17 mouse cellular contexts compared by ENCODE assay signal in the genomic region with DNA sequence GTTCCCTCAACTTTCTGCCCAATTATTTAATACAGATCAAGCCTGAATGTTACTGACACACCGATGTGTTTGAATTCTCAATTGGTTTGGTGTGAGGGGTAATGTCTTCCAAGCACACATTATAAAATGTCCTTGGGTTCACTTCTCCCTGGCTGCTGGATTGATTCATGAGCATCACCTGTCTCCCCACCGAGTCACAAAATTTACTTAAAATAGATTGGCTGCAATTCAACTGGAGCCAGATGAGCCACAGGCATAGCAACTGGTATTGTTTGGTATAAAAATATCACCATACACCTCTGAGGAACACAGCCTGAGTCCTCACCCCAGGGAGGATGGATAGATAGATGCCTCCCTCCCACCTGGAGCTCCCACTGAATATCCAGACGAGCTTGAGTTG.
DNase-seq lines count a peak whose midpoint lies in the region; TF ChIP-seq lines count a peak whose summit lies in the region.
"Had no signal": no experiment of that assay in that cellular context is flagged by ENCODE, and none has a peak within 500 bp of the region (broad histone marks: within the 10 kb centered on the region; RNA-seq: fewer than 3 reads in every experiment).

No protein-coding gene starts in this region.

- no peak overlapping the region for H3K4me2 ChIP-seq in myocyte (ENCODE audit: low read depth)

- H3K36me3 ChIP-seq in myocyte (ENCODE audit: control insufficient read depth, insufficient read depth): no peaks in the 10 kb centered on the region
- H3K36me3 ChIP-seq: G1E had no signal

- no peak overlapping the region for H3K4me3 ChIP-seq in myocyte

- no peaks in the 10 kb centered on the region for H3K27me3 ChIP-seq in myocyte (ENCODE audit: control insufficient read depth, insufficient read depth, insufficient read length)
- H3K27me3 ChIP-seq: CH12.LX, Patski had no signal

- DNase-seq in heart, adult 11 months: peak; percentile 77
- no peak for DNase-seq in heart, adult 9 months (ENCODE audit: low spot score in 2 of 2)
- DNase-seq in right cerebral cortex, postnatal 10 days (ENCODE audit: low spot score in 2 of 2): no peak
- DNase-seq: adrenal gland, adult 2 months; adrenal gland, adult 8-10 months; adrenal gland, postnatal 10 days; adrenal gland, postnatal 14 days; adrenal gland, postnatal 25 days; adrenal gland, postnatal 36 days; B cell, adult 2 months; cerebellum, adult 11 months; cerebellum, adult 11-12 months; cerebellum, adult 18-20 months had no signal

- no peak overlapping the region for H3ac ChIP-seq in myocyte (ENCODE audit: control insufficient read depth, insufficient read length)

- TF ChIP-seq POLR2A in myocyte (IDR thresholded peaks at IDR 0.05; ENCODE audit: insufficient read length, low read depth): no peak

- no peaks in the 10 kb centered on the region for H3K79me2 ChIP-seq in myocyte (ENCODE audit: control insufficient read depth, insufficient read depth)

TF ChIP-seq in myocyte, 11 proteins besides CTCF, POLR2A, EP300 and RAD21:
- TF ChIP-seq TCF12 (IDR thresholded peaks at IDR 0.05; ENCODE audit: insufficient read depth, poor library complexity, severe bottlenecking) (peak; percentile 18), TCF3 (IDR thresholded peaks at IDR 0.05; ENCODE audit: insufficient read length, low read depth) (no peak), MAX (IDR thresholded peaks at IDR 0.05; ENCODE audit: low read depth) (no peak), E2F4 (IDR thresholded peaks at IDR 0.05; ENCODE audit: insufficient read depth) (no peak), USF1 (IDR thresholded peaks at IDR 0.05; ENCODE audit: low read depth) (no peak), MYOD1 (IDR thresholded peaks at IDR 0.05; ENCODE audit: control insufficient read depth in 1 of 3, insufficient read length in 2 of 3, low read depth in 2 of 3) (peak; percentile 63 to 80 (median 69)), CEBPB (IDR thresholded peaks at IDR 0.05; ENCODE audit: insufficient read depth, poor library complexity, severe bottlenecking) (no peak), POLR2AphosphoS2 (IDR thresholded peaks at IDR 0.05; ENCODE audit: insufficient read length, low read depth) (no peak), SRF (IDR thresholded peaks at IDR 0.05; ENCODE audit: control insufficient read depth, insufficient read length, low read depth) (no peak), MYOG (IDR thresholded peaks at IDR 0.05; ENCODE audit: control insufficient read depth in 1 of 3, insufficient read depth in 1 of 3, insufficient read length in 2 of 3, low read depth in 2 of 3) (peak in 1 of 3 experiments; percentile 48)
